Mouse (Mus musculus) C2C12 (cell line): ENCODE results near the gene Slc6a1.

ENCODE experiments used
- CTCF ChIP-seq: IDR thresholded peaks from one replicate; pipeline ENCODE4 v1.5.1; 2011; ENCODE audit not compliant: control insufficient read depth, insufficient read depth, insufficient read length
- USF1 ChIP-seq: IDR thresholded peaks from one replicate; pipeline ENCODE4 v1.6.1; 2011; ENCODE audit warnings: low read depth, mild to moderate bottlenecking, control low read depth, moderate library complexity

- no peak for TF ChIP-seq CTCF
- no peak for TF ChIP-seq USF1
Measured at GRCm38 (mm10) chr6:114275800-114276199, 6.6 kb upstream of the Slc6a1 start.
